Mouse (Mus musculus) ES-Bruce4 (cell line): ENCODE data around the gene Zfp87.

Experiments used
- CTCF ChIP-seq: IDR thresholded peaks from one replicate; pipeline ENCODE4 v1.8.1; 2011; ENCODE audit warnings: low read depth, low read length
- EP300 ChIP-seq: IDR thresholded peaks from 2 replicates; pipeline ENCODE4 v1.6.1; 2011; ENCODE audit warnings: low read depth, low read length; ENCODE audit not compliant: insufficient read depth
- POLR2A ChIP-seq: IDR thresholded peaks from one replicate; pipeline ENCODE4 v1.8.1; 2011; ENCODE audit warnings: low read length; ENCODE audit not compliant: insufficient read depth

DNA sequence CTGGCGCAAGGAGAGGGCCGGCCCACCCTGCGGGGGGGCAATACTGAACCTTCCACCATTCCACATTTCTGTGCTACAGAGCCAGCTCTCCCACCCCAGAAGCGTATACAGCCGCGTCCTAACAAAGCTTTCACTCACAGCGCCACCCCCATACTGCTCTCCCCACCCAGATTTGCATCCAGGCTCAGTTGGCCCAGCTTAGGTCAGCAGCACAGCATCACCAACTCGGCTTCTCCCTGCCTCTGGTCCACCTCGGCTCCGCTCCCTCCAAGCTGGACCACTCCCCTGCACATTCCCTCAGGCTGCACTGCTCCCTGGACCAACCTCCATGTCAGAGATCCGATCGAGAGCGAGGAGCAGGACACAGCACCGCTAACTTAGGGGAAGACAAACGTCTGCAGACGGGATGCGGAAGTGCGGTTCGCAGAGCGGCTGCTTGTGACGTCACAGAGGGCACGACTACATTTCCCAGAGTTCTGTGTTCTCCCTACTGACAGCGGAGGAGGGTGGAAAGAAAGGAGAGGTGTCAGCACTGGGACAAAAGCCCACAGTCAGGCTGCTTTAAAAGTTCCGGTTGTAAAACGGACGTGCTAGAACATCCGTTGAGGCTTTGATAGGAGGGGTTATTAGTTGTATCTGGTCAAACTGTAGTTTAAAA, at the start of gene Zfp87, which contains the start of gene Gm26965:
- TF ChIP-seq CTCF (no peak), POLR2A (peak; percentile 80), EP300 (0 out of 2 replicates have a peak, but pooled peaks have one; percentile 37)
